Mouse (Mus musculus) lung, postnatal 4 days (tissue): ENCODE measurements around the gene Negr1.

Source experiments
- DNase-seq, 2 experiments: peaks; one replicate each; pipeline ENCODE4 v3.0.0; 2021

The Negr1 gene

GRCm38 (mm10) chr3:157146124-157146855, 584.7 kb downstream of the Negr1 start:
- peak in 1 of 2 experiments; percentile 23 for DNase-seq

- DNase-seq, result no peak
Observed at GRCm38 (mm10) chr3:157154902-157155301, 593.3 kb downstream of the Negr1 start.

- DNase-seq, result no peak
Observed at GRCm38 (mm10) chr3:157155513-157155912, 593.9 kb downstream of the Negr1 start.

GRCm38 (mm10) chr3:157164840-157165595, 603.4 kb downstream of the Negr1 start:
- no peak for DNase-seq

- DNase-seq, result no peak
Observed at GRCm38 (mm10) chr3:157181975-157182374, 620.4 kb downstream of the Negr1 start.

- no peak for DNase-seq
Observed at GRCm38 (mm10) chr3:157188939-157189725, 627.5 kb downstream of the Negr1 start.

GRCm38 (mm10) chr3:157189834-157190233, 628.2 kb downstream of the Negr1 start:
- no peak for DNase-seq

GRCm38 (mm10) chr3:157190551-157190950, 629.0 kb downstream of the Negr1 start:
- DNase-seq, result no peak

GRCm38 (mm10) chr3:157192021-157192420, 630.4 kb downstream of the Negr1 start:
- DNase-seq, result no peak

- DNase-seq, result no peak
Observed at GRCm38 (mm10) chr3:157193141-157193540, 631.5 kb downstream of the Negr1 start.

- DNase-seq, result no peak
Observed at GRCm38 (mm10) chr3:157198659-157199058, 637.1 kb downstream of the Negr1 start.

GRCm38 (mm10) chr3:157201726-157202125, 640.1 kb downstream of the Negr1 start:
- DNase-seq, result no peak

- no peak for DNase-seq
Observed at GRCm38 (mm10) chr3:157203573-157203972, 642.0 kb downstream of the Negr1 start.

GRCm38 (mm10) chr3:157206752-157207151, 645.2 kb downstream of the Negr1 start:
- DNase-seq, result no peak

GRCm38 (mm10) chr3:157208966-157209365, 647.4 kb downstream of the Negr1 start:
- no peak for DNase-seq

- no peak for DNase-seq
Observed at GRCm38 (mm10) chr3:157209386-157209785, 647.8 kb downstream of the Negr1 start.

GRCm38 (mm10) chr3:157215937-157216719, 654.5 kb downstream of the Negr1 start:
- no peak for DNase-seq

- DNase-seq, result no peak
Observed at GRCm38 (mm10) chr3:157217794-157218193, 656.2 kb downstream of the Negr1 start.

- DNase-seq, result no peak
Observed at GRCm38 (mm10) chr3:157224920-157225319, 663.3 kb downstream of the Negr1 start.

- DNase-seq, result peak in 1 of 2 experiments; percentile 16
Observed at GRCm38 (mm10) chr3:157232723-157233122, 671.1 kb downstream of the Negr1 start.

- no peak for DNase-seq
Observed at GRCm38 (mm10) chr3:157240240-157240639, 678.6 kb downstream of the Negr1 start.

GRCm38 (mm10) chr3:157255446-157255845, 693.9 kb downstream of the Negr1 start:
- DNase-seq, result no peak

- DNase-seq, result no peak
Observed at GRCm38 (mm10) chr3:157255863-157256262, 694.3 kb downstream of the Negr1 start.
